Mouse (Mus musculus): Measurements from ENCODE around the gene Patj. TPM values are rescaled to one million over a fixed set of nuclear protein-coding genes. Genes with fewer than 3 reads are reported as not detected.

Gene Patj
- polyA plus RNA-seq, 1 experiment from 2014 or later = 12.9 TPM

DNA sequence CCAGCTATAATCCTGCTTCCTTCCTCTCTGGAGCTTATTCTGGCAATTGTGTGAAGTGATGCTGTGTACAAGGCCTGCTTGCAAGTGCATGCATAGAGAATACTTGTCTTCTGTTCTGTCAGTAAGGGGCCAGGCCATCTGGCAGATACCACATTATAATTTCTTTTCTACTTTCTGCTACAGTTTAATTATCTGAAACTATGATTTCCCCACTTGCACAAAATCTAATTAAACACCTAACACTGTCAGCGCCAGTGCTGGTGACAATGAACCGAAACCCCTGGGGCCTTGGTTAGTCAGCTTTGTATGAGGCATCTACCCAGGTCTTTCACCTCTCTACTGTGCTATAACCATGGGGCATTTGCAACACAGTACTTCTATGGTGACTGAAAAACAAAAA lies 160.1 kb downstream of the Patj start:
- 92% methylated on average over 2 of the region's 2 CpGs for WGBS
- TF ChIP-seq CTCF (IDR thresholded peaks at IDR 0.05; ENCODE audit: low read depth) = no peak
- H3K9me3 ChIP-seq (ENCODE audit: control insufficient read depth) = no peaks in the 10 kb centered on the region
- no peaks in the 10 kb centered on the region for H3K36me3 ChIP-seq (ENCODE audit: control insufficient read depth, insufficient read depth)
- H3K4me2 ChIP-seq (replicated peaks; ENCODE audit: low read depth) = no peak overlapping the region
- no peak overlapping the region for H3K4me3 ChIP-seq (ENCODE audit: low read depth, low read length)
- no peak overlapping the region for H3K9ac ChIP-seq (ENCODE audit: low read depth, low read length)
- no peaks in the 10 kb centered on the region for H3K27me3 ChIP-seq (replicated peaks; ENCODE audit: control insufficient read depth, insufficient read depth, low read length)
- no peaks in the 10 kb centered on the region for H3K4me1 ChIP-seq (replicated peaks; ENCODE audit: control insufficient read depth, insufficient read depth, low read length)
- H3K27ac ChIP-seq (ENCODE audit: low read depth, low read length) = no peak overlapping the region
- no peak for ATAC-seq

DNA sequence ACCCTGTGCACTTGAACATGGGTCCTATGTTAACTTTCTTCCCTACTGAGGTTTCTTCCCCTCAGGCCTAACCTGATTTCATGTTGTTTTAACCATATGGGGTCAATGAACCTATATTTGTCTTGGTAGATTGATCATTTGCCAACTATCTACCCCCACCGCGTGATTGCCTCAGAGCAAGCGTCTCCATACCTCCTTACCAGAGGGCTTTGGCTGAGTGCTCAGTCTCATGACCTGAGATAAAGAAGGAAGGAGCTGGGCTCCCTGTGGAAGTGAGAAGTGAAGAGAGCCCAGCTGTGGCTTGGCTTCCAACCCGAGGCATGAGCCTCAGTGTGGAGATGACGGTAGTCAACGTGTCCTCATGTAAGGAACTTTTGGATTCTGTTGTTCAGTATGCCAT lies 160.9 kb downstream of the Patj start:
- H3K9ac ChIP-seq (ENCODE audit: low read depth, low read length) = no peak overlapping the region
- H3K27ac ChIP-seq (ENCODE audit: low read depth, low read length) = no peak overlapping the region
- no peak overlapping the region for H3K4me2 ChIP-seq (replicated peaks; ENCODE audit: low read depth)
- H3K4me3 ChIP-seq (ENCODE audit: low read depth, low read length) = no peak overlapping the region
- no peaks in the 10 kb centered on the region for H3K27me3 ChIP-seq (replicated peaks; ENCODE audit: control insufficient read depth, insufficient read depth, low read length)
- no peak for TF ChIP-seq CTCF (IDR thresholded peaks at IDR 0.05; ENCODE audit: low read depth)
- H3K36me3 ChIP-seq (ENCODE audit: control insufficient read depth, insufficient read depth) = no peaks in the 10 kb centered on the region
- no peaks in the 10 kb centered on the region for H3K9me3 ChIP-seq (ENCODE audit: control insufficient read depth)
- 78% methylated on average over 6 of the region's 6 CpGs for WGBS
- no peak for ATAC-seq
- no peaks in the 10 kb centered on the region for H3K4me1 ChIP-seq (replicated peaks; ENCODE audit: control insufficient read depth, insufficient read depth, low read length)

DNA sequence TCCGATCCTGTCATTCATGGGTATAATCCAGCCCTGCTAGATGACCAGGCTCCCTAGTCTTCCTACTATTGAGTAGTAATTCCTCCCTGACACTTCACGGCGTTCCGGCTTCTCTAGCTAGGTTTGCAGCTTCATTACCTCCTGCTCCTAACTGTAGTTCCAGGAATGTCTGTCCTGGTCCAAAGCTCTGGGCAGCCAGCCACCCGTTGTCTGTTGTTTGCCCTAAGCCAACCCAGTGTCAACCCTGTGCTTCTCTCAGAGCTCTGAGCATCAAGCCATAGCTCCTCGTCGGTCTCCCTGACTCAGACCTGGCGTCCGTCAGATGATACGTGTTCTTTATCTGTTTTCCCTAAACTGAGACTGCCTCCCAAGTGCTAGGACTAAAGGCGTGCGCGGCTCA lies 161.6 kb downstream of the Patj start:
- no peak for ATAC-seq
- no peaks in the 10 kb centered on the region for H3K9me3 ChIP-seq (ENCODE audit: control insufficient read depth)
- WGBS = 79% methylated on average over 13 of the region's 13 CpGs
- H3K4me3 ChIP-seq (ENCODE audit: low read depth, low read length) = no peak overlapping the region
- H3K4me2 ChIP-seq (replicated peaks; ENCODE audit: low read depth) = no peak overlapping the region
- H3K9ac ChIP-seq (ENCODE audit: low read depth, low read length) = no peak overlapping the region
- TF ChIP-seq CTCF (IDR thresholded peaks at IDR 0.05; ENCODE audit: low read depth) = no peak
- H3K27ac ChIP-seq (ENCODE audit: low read depth, low read length) = no peak overlapping the region
- no peaks in the 10 kb centered on the region for H3K27me3 ChIP-seq (replicated peaks; ENCODE audit: control insufficient read depth, insufficient read depth, low read length)
- H3K4me1 ChIP-seq (replicated peaks; ENCODE audit: control insufficient read depth, insufficient read depth, low read length) = no peaks in the 10 kb centered on the region
- H3K36me3 ChIP-seq (ENCODE audit: control insufficient read depth, insufficient read depth) = no peaks in the 10 kb centered on the region

DNA sequence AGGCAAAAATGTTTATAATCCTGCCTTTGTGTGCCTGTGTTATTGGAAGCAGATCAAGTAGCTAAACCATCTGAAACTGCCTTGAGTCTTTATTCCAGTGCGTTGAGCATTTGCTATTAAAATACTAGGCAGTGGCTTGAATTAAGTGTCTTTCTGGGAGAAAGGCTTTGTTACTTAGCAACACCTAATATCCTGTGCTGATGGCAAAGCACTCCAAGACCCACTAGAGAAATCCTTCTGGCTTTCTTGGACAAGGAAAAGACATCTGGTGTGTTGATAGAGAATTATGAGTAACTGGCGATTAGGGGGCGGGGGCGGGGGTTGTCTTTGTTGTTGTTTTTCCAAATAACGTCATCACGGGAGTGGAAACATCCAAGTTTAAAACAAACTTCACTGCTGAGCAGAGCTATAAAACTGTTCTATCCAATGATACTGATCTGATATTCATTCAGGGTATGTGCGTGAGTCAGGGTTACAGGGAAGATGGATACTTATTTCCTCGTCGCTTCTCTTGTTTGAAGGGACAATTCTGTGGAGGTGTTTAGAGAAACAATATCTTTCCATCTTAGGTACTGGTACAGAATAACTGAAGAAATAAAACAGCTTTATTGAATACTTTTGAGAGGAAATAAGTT lies 164.7 kb downstream of the Patj start:
- no peak overlapping the region for H3K9ac ChIP-seq (ENCODE audit: low read depth, low read length)
- no peaks in the 10 kb centered on the region for H3K9me3 ChIP-seq (ENCODE audit: control insufficient read depth)
- no peaks in the 10 kb centered on the region for H3K4me1 ChIP-seq (replicated peaks; ENCODE audit: control insufficient read depth, insufficient read depth, low read length)
- 78% methylated on average over 9 of the region's 9 CpGs for WGBS
- no peak overlapping the region for H3K4me3 ChIP-seq (ENCODE audit: low read depth, low read length)
- H3K4me2 ChIP-seq (replicated peaks; ENCODE audit: low read depth) = no peak overlapping the region
- no peak for ATAC-seq
- no peak overlapping the region for H3K27ac ChIP-seq (ENCODE audit: low read depth, low read length)
- H3K27me3 ChIP-seq (replicated peaks; ENCODE audit: control insufficient read depth, insufficient read depth, low read length) = no peaks in the 10 kb centered on the region
- no peaks in the 10 kb centered on the region for H3K36me3 ChIP-seq (ENCODE audit: control insufficient read depth, insufficient read depth)
- TF ChIP-seq CTCF (IDR thresholded peaks at IDR 0.05; ENCODE audit: low read depth) = no peak

DNA sequence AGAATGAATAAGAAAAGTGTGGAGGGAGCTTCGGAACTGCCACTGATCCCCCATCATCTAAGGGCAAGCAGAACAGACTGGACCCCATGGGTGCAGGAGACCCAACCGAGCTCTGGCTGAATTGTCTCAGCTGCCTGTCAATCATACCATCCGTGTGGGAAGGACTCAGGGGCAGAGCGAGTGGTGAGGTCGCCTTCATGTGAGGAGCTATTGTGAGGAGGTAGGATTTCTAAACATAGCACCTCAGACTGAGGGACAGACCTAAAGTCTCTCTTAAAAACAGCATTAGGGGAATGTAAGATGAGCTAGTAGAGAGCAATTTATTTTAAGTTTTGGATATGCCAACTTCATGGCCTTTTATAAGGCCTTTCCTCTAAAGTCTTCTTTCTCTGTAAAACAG lies 167.5 kb downstream of the Patj start:
- no peak for ATAC-seq
- Histone ChIP-seq H3K9ac (ENCODE audit: low read depth, low read length) (no peak overlapping the region), H3K4me2 (replicated peaks; ENCODE audit: low read depth) (no peak overlapping the region), H3K4me3 (ENCODE audit: low read depth, low read length) (no peak overlapping the region), H3K27ac (ENCODE audit: low read depth, low read length) (no peak overlapping the region), H3K4me1 (replicated peaks; ENCODE audit: control insufficient read depth, insufficient read depth, low read length) (no peaks in the 10 kb centered on the region), H3K36me3 (ENCODE audit: control insufficient read depth, insufficient read depth) (no peaks in the 10 kb centered on the region), H3K27me3 (replicated peaks; ENCODE audit: control insufficient read depth, insufficient read depth, low read length) (no peaks in the 10 kb centered on the region), H3K9me3 (ENCODE audit: control insufficient read depth) (no peaks in the 10 kb centered on the region)
- TF ChIP-seq CTCF (IDR thresholded peaks at IDR 0.05; ENCODE audit: low read depth) = no peak
- WGBS = 77% methylated on average over 5 of the region's 5 CpGs

DNA sequence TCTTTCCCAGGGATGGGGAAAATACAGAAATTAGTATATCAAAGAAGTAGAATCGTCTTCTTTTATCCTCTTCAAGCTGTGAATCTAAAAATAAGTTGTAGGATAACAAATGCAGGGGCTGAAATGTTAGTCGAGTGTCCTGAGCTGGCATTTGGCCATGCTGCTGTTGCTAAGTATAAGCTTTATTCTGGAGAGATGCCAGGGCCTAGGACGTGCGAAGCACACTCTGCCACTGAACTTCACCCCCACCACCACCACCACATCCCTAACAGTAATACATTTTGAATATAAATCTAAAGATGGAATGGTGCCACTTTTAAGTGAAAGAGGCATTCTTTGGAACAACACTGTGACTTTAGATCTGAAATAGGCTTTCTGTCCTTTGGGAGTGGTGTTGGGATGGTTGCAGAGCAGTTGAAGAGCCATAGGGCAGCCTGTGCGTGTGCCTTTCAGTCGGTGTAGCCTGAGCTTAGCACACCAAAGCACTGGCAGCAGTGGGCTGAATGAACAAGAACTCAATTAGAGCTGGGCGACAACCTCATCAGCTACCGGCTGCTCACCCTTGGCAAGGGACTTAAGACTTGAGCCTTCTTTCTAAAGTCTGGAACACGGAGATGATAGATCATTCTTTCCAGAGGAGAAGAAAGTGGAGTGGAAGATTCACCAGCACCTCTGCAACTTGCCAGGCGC lies 168.1 kb downstream of the Patj start:
- H3K27me3 ChIP-seq (replicated peaks; ENCODE audit: control insufficient read depth, insufficient read depth, low read length) = no peaks in the 10 kb centered on the region
- no peaks in the 10 kb centered on the region for H3K4me1 ChIP-seq (replicated peaks; ENCODE audit: control insufficient read depth, insufficient read depth, low read length)
- ATAC-seq = no peak
- TF ChIP-seq CTCF (IDR thresholded peaks at IDR 0.05; ENCODE audit: low read depth) = no peak
- H3K4me3 ChIP-seq (ENCODE audit: low read depth, low read length) = no peak overlapping the region
- no peaks in the 10 kb centered on the region for H3K36me3 ChIP-seq (ENCODE audit: control insufficient read depth, insufficient read depth)
- no peak overlapping the region for H3K27ac ChIP-seq (ENCODE audit: low read depth, low read length)
- H3K4me2 ChIP-seq (replicated peaks; ENCODE audit: low read depth) = no peak overlapping the region
- peak overlapping the region; percentile 11; the same call in 1 of the 2 replicates for H3K9ac ChIP-seq (ENCODE audit: low read depth, low read length)
- H3K9me3 ChIP-seq (ENCODE audit: control insufficient read depth) = no peaks in the 10 kb centered on the region
- WGBS = 68% methylated on average over 10 of the region's 10 CpGs
